Mouse (Mus musculus) retina, postnatal 7 days (tissue): ENCODE data around the gene Gm10439.
"Not testable (repeated sequence)": the region's sequence is repeated elsewhere in the genome, so short reads cannot be mapped to it uniquely, and the experiment has no call there.

Source experiments
- DNase-seq: peaks from one replicate; pipeline ENCODE4 v3.0.0-alpha.2; 2012; ENCODE audit warnings: low read depth, low spot score

The Gm10439 gene

DNA sequence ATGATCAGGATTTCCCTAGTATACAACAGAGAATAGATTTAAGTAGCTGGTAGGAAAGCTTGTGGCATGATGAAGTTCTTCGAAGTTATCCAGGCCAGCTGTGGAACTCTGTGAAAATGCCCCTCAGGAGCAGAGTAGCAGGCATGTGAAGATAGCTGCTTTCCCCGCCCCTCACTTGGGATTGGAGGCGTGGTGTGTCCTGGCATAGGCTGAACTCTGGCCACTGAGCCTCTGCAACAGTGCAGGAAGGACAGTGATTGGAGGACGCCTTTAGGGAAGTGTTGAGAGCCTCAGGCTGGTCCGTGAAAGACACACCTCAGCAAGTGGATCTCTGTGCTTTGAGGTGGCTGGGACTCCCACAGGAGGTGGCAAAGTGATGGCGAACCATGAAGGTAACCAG is at the start of gene Gm10439:
Gene Gm10439, plus strand, starts transcription at position 301 of the 400 bp plus-strand sequence.
- not testable (repeated sequence) for DNase-seq
